Mouse (Mus musculus): ENCODE measurements around the gene A630095N17Rik.

GRCm38 (mm10) chr1:75187126-75187525 is 44.8 kb downstream of the A630095N17Rik start:
- no peak for TF ChIP-seq CTCF (conservative IDR thresholded peaks at IDR 0.05; ENCODE audit: low read length)
- TF ChIP-seq POU5F1 (IDR thresholded peaks at IDR 0.05; ENCODE audit: borderline replicate concordance, low read length): no peak
- no peak for TF ChIP-seq NANOG (IDR thresholded peaks at IDR 0.05; ENCODE audit: borderline replicate concordance, low read length)
